Mouse (Mus musculus): ENCODE measurements around the gene Cdh16.
"Not testable (repeated sequence)": the region's sequence is repeated elsewhere in the genome, so short reads cannot be mapped to it uniquely, and the experiment has no call there.

Cdh16 gene

DNA sequence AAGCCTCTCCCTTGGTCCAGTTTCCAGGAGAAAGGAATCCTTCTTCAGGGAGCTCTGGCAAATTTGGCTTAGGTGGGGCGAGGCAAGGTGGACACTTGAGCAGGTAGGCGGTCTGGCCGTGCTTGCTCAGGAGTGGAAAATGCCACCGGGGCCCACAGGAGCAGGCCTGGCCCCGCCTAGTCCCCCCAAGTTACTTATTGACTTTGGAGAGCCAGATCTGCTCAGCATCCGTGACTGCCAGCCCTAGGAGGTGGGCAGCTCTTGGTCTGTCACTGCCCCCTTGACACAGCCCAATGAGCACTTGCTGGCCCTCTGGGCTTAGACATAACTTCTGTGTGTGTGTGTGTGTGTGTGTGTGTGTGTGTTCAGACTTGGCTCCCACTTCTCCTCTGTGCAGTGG is at the start of gene Cdh16:
TSS of gene Cdh16 (minus strand) at position 236 of the 400 bp plus-strand sequence.
- peak; percentile 29 for DNase-seq

DNA sequence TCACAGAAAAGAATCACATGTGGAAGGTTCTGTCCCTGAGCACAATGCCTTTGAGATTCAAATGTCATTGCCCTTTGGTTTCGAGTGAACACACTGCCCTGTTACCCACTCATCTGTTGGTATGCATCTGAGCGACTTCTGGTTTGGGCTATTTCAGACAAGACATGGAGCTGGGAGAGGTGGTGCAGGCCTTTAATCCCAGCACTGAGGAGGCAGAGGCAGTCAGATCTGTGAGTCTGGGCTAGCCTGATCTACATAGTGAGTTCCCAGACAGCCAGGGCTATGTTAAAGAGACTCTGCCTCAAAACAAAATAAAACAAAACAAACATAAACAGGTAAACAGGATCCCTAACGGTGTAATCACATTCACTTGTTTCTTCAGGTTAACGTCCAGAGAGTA is 31.4 kb upstream of the Cdh16 start:
- no peak for DNase-seq

DNA sequence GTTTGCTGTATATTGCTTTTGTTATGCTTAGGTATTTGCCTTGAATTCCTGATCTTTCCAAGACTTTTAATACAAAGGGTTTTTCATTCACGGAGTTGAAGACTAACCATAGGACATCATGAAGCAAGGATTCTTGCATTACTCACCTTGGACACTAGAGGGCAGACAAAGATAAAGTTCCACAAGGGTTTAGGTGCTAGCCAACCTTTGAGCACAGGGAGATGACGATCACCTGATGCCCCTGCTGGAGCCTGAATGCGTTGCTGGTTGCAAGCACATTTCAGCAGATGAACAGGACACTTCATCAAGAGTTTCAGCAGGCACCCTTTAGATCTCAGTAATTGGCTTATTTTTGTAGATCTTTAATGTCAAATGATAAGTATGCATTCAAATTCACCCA is 30.8 kb upstream of the Cdh16 start:
- peak; percentile 81 for DNase-seq

DNA sequence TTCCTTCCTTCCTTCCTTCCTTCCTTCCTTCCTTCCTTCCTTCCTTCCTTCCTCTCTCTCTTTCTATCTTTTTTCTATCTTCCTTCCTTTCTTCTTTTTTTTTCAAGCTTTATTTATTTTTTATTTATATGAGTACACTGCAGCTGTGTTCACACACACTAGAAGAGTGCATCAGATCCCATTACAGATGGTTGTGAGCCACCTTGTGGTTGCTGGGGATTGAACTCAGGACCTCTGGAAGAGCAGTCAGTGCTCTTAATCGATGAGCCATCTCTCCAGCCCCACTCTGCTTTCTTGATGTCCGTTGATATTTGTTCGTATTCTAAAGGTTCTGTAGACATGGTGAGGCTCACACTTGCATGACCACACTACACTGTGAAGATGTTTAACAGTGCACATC is 20.0 kb upstream of the Cdh16 start:
- not testable (repeated sequence) for DNase-seq

DNA sequence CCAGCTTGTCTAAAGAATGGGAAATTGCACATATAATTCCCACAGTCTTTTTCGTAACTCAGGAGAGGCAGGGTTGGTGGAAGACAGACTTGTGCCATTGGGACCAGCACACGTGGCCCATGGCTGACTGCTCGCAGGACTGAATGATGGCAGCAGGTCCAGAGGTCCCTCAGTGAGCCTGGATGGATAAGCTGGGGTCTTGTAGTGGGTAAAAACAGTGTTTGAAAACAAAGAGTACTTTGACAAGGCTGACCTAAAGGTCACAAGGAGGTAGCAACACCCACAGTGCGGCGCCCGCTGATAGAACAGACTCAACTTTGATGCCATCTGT is 18.1 kb upstream of the Cdh16 start:
- DNase-seq: no peak

DNA sequence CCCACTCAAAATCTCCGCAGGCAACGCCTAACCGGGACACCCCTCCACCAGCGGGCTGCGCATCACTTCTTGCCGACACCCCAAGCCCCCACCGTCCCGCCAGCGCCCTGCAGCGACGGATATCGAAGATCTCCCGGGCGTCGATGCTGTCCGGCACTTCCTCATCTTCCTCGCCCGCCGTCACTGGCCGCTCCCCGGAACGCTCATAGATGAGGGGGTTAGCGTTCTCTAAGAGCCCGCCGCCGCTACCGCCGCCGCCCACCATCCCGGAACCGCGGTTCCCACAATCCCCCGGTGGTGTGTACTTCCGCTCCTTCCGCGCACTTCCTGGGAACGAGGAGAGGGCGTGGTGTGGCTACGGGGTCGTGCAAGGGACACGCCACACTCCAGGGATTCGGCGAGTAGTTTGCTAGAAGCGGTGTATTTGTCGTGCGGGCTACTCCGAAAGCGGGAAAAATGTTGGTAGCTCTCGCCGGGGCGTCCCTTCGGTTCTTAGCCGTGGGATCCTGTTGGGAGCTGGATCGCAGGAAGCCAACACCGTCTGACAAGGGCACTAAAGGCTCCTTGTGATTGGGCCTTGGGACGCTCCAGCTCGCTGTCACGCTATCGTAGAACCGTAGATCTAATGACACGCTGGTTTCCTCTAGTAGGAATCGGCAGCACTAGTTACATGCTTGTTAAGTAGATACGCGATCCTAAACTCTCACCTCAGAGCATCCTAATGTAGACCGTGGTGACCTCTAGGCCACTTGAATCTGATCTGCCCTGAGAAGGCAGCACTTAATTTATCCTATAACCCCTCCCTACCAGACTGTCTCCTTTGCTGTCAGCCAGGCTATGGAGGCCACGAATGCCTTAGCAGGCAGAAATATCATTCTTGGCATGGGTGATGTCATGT is 17.5 kb upstream of the Cdh16 start, which contains the start of gene Ciao2b:
TSS of gene Ciao2b (minus strand) at position 540 of the 898 bp plus-strand sequence.
- peak; percentile 86 for DNase-seq

DNA sequence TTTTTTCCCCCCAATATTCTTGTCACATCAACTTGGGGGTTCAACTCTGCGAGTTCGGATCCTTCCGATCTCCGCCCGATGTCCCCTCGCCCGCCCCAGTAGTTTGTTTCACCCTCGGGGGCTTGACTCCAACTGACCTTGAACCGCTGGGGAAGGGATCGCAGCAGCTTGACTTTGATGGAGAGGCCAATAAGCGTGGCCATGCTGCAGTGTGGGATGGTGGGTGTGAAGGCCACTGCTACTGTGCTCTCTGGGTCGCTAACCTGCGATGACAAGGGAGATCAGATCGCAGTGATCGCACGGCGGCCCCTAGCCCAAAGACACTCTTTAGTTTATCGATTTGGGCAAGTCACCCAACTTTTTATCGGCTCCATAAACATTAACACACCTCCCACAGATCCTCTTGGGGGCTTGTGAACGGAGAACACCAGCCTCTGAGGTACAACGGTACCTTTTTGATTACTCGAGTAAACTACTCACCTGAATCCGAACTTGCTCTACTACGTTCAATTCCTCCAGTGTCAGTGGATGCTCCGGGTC is 16.7 kb upstream of the Cdh16 start:
- no peak for DNase-seq

DNA sequence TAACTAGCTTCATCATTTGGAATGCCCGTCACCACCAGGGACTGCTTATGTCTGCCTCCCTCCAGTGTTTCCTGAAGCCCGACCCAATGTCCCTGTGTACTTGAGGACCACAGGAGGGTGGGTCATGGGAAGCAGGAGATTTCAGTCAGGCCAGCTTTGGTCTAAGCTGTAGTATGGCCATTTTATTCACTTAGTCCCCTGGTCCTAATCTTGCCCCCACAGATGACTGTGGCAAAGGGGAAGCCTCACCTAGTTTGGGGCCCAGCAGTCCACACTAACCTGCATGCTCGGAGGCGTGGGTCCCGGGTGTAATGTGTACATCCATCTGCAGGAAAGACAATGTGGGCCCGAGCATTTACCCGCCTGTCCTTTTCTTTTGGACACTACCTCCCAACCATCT is 16.0 kb upstream of the Cdh16 start:
- no peak for DNase-seq

DNA sequence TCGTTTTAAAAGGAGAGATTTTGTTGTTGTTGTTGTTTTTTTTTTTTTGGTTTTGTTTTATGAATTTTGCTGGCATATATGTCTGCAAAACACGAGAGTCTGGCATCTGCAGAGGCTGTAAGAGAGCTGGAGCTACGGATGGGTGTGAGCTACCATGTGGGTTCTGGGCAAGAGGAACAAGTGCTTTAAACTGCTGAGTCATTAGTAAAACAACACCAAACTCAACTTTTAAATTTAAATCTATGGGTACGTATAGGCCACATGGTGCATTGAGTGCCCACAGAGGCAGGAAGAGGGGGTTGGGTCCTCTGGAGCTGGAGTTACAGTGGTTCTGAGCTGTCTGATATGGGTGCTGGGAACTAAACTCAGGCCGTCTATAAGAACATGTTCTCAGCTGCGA is 13.8 kb upstream of the Cdh16 start:
- no peak for DNase-seq

DNA sequence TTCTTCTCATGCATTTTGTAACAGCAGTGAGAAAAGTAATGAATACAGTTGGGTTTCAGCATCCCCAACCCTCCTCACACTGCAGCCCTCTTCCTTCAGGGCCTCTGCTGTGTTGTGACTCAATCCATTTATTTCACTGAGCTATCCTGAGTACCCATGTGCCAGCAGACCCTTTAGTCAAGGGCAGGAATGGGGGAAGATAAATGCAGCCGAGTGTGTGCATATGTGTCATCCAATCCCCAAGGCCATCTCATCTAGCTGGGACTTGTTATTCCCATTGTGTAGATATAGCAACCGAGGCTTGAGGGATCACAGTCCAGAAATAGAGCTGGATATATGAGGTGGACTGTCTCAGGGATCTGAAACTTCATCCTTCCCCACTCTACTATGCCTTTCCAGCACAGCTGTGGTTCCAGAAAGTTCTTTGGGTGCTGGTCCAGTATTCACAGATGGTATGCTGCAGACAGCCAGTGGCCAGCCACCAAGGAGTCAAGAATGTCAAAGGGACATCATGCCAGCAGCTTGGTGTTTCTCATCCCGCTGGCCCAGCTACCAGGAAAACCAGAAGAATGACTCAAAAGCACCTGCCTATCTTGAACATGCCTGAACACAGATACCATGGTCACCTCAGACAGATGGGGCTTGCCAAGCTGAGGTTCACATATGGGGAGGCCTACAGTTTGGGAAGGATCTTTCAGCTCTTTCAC is 11.0 kb upstream of the Cdh16 start:
- DNase-seq: no peak

DNA sequence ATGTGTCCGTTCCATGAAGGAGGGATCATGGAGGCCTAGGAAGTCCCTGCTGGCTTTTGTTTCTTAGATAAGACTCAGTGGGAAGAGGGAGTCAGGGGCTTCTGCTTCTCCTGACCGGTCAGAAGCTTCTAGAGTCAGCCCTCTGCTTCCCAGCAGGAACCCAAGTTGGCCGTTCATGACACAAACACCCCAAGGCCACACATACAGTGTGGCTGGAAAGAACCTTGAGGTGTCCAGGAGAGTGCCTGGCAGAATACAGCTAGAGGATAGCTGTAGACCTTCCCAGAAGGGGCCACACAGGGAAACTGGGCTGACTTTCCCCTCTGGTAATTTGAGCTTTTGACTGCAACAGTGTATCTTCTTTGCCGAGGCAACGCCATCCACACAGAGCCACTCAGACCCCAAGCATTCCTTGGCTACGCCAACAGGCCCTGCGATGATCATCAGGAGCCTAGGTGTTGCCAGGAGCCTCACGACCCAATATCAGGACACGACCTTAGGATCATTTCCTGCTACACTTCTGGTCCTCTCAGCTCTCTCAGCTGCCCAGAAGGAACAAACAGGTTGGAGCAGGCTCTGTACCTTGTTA is 9.1 kb upstream of the Cdh16 start:
- DNase-seq: no peak

DNA sequence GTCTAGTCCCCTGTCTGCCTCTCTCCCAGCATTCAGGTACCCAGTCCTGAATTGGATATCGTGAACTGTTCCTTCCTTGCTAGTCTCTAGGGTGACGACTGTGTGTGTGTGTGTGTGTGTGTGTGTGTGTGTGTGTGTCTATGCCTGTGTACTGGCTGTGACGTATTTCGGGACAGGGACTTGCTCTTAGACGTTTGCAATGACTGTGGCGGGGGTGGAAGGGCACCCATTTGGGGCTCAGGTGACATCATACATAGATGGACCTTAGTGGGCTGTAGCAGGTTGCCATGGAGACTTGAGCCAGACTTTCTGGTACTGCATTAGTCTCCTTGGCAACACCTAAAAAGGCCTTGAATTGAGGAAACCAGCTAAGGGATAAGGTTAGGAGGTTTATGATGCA is 8.3 kb upstream of the Cdh16 start:
- no peak for DNase-seq

DNA sequence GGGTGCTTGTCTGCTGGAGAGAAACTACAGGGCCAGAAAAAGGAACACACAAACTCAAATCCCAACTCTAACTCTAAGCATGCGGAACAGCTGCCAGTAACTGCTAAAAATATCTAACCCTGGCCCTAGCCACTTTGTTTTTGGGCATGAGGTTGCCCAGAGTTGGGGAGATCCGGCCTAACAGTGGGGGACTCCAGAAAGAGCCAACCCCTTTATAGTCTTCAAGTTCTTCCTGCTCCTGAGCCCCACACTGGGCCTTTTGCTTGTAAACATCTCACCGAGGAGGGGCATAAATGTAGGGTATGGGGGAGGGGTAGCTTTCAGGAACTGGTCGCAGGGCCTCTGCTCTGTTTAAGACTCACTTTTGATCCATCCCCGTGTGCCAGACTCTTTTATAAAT is 7.8 kb upstream of the Cdh16 start:
- DNase-seq: no peak

DNA sequence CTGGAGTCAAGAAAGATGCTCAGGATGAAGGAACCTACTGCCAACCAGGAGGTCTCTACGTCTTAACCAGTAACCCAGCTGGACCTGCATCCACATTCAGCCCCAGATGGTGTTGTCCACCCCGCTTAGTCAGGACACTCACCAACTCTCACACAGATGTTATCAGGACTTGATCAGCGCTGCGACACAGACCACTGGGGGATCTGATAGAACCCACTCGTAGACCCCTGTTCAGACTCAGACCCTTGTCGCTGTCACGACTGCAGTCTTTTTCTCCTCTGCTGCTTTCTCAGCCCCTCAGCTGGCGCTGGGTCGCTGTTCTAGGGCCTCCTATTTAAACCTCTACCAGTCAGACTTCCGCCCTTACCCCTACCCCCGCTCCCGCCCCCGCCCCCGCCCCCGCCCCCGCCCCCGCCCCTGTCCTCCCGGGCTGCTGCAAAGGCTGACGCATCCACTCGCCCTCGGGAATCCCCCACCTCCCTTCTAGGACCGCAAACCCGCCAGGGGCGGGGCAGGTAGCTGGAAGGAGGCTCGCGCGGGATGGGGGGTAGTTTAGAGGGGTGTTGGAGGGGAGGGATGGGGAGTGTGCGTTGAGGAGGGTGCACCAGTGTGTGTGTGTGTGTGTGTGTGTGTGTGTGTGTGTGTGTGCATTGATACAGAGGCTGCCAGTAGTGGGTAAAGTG is 6.9 kb upstream of the Cdh16 start, which contains the start of gene Rrad:
TSS of gene Rrad (minus strand) at position 347 of the 683 bp plus-strand sequence.
- peak; percentile 49 for DNase-seq

DNA sequence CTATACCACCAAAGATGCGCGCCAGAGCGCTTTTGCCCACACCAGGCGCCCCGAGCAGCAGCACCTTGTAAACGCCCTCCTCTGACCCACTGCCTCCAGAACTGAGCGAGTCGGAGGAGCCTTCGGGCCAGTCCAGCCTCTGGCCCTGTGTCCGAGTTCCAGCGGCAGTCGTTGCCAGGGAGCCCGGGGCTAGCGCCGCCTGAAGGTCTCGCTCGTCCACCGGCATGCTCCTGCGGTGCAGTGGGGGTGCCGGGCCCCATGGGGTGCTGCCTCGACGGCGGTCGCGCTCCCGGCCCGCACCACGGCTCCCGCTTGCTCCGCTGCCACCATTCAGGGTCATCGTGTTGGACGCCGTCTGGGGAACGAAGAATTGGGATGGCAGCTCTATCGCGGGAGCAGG is 6.4 kb upstream of the Cdh16 start:
- DNase-seq: no peak

DNA sequence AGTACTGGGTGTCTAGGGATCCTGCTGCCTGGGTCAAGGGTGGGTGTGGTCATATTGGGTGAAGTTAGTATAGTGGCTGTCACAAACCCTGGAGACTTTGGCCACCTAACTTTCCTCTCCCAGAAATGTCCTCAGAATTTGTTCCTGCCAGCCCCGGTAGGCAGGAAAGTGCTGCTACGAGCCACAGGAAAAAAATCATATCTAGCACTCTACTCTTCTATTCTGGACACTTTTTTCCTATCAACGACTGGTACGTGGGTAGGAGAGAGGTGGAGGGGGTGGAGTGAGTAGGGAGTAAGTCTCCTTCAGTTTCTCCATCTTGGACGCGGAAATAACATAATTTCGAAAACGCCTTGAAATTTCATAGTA is 5.9 kb upstream of the Cdh16 start:
- DNase-seq: no peak

DNA sequence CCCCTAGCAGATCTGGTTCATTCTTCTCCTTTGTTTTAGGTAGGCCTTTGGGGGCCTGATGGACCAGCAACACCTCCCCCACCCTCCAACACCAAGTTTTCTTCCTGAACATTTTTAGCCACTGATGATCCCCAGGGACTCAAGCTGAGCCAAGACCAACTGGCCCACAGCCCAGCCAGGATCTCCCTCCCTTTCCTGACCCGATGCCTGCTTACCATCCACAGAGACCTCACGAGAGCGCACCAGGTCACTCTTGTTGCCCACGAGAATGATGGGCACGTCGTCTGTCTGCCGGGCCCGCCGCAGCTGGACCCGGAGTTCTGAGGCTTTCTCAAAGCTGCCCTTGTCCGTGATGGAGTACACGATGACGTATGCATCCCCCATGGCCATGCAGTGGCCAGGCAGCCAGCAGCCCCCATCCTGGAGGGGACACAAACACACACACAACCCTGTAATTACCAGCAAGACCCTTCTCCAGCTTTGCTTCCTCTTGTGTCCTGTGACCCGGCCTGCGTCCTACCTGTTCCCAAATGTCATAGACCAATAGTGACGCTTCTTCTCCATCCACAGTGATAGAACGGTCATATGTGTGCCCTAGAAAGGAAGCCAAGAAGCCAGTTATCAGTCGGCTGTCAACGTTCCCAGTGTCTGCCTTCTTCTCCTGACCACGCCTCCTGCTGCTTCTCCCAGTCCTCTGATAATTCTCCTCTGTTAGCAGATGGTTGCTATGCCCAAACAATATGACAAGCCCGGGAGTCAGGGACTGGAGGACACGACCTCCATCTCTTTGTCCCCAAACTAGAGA is 5.3 kb upstream of the Cdh16 start:
- no peak for DNase-seq

DNA sequence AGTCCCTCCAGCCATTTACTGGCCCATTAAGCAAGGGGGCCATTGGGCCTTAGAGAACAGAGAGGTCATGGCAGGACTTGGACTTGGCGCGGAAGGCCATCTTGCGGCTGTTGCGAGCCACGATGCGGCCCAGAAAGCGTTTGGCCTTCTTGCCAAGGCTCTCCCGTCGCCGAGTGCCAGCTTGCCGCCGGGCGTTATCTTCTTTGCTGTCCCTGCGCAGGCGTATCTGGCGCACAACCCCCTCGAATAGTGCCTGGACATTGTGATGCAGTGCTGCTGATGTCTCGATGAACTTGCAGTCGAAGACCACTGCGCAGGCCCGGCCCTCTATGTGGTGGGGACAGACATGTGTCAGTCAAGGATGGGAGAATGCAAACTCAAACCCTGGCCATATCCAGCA is 4.2 kb upstream of the Cdh16 start:
- no peak for DNase-seq

DNA sequence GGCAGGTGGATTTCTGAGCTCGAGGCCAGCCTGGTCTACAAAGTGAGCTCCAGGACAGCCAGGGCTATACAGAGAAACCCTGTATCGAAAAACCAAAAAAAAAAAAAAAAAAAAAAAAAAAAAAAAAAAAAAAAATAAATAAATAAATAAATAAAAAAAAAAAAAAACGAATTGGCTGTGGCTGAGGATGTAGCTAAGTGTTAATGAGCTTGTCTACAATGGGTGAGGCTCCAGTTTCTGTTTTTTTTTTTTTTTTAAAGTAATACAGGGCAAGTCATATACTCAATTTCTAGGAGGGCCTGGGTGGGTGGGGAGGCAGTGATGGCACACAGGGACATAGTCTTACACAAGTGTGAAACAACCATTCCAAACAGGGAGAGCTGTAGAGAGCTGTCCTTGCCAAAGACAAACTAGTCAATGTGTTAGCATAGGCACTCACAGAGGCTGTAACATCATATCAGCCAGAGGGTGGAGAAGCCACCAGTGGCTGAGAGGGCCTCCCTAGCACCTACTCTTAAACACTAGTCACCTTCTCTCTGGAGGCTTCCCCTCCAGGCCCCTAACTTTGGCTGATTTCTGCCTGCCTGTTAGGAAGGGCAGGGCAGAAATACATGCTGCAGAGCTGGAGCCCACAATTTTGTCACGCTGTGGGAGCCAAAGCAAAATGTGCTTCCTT is 3.0 kb upstream of the Cdh16 start:
- DNase-seq: no peak

DNA sequence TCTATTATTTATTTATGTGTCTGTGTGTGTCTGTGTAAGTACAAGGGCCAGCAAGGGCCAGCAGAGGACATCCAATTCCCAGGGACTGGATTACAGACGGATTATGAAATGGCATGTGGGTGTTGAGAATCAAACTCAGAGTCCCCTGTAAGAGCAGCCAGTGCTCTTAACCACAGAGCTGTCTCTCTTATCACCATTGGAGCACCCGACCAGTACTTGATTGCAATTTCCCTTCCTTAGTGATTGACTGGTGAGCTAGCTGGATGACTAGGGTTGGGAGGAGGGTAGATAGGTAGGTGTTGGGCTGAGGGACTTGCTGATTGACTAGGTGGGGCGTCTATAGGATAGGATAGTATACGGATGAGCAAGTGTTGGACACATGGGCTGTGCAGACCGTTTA is 3.4 kb downstream of the Cdh16 start:
- DNase-seq: no peak

DNA sequence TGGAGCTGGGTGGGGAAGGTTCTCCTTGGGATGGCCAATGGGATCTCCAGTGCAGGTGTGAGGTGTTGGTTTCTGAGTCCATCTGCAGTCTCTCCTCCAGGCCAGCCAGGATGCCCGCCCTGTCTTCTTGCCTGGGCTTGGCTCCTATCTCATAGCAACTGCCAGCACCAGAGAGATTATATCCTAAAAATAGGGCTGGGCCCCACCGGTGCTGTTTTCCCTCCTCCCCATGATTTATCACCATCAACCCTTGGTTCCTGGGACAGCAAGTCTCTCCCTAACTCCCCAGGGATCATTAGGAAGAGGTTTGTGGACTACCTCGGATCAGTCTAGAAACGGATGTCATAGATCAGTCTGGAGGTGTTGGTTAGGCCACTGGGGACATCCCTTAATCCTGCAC is 11.1 kb downstream of the Cdh16 start:
- no peak for DNase-seq

DNA sequence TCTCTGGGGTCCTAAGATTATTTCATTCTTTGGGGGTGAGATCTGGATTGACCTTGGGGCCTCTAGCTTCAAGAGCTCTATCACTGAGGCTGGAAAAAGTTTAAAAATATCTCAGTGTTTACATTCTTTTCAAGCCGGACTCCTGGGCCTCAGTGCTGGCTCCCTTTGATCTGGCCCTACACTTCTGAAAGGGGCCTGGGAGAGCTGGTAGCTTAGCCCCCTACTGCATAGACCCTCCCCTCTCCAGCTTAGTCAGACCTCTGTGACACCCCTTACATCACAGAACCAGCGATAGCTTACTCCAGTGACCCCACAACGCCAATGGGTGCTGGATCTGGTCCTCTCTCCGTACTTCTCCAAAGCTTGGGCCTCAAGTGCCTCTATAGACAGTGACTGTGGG is 12.6 kb downstream of the Cdh16 start:
- no peak for DNase-seq

All from lung, postnatal 14 days (tissue).